Mouse (Mus musculus) limb, embryonic 10.5 days (tissue): ENCODE results near the gene Lmtk3. TPM values are rescaled to one million over a fixed set of nuclear protein-coding genes. Genes with fewer than 3 reads are reported as not detected.

Experiments
- DNase-seq: peaks from one replicate; pipeline ENCODE4 v3.0.0-alpha.2; 2017; ENCODE audit warnings: low spot score
- H3K27ac ChIP-seq: fragments of 300-500 bp; sonication (generic); 2 replicates; pipeline ENCODE4 v1.5.1; 2016; ENCODE audit warnings: mild to moderate bottlenecking
- H3K27me3 ChIP-seq: fragments of 300-500 bp; sonication (generic); 2 replicates; pipeline ENCODE4 v1.6.1; 2016; ENCODE audit warnings: low read depth, mild to moderate bottlenecking; ENCODE audit not compliant: poor library complexity, severe bottlenecking
- H3K36me3 ChIP-seq: fragments of 300-500 bp; sonication (generic); 2 replicates; pipeline ENCODE4 v1.6.1; 2016; ENCODE audit warnings: mild to moderate bottlenecking, moderate library complexity
- H3K4me1 ChIP-seq: fragments of 300-500 bp; sonication (generic); 2 replicates; pipeline ENCODE4 v1.6.1; 2016
- H3K4me3 ChIP-seq: fragments of 300-500 bp; sonication (generic); 2 replicates; pipeline ENCODE4 v1.5.1; 2016; ENCODE audit warnings: mild to moderate bottlenecking, moderate library complexity
- H3K9me3 ChIP-seq: fragments of 300-500 bp; sonication (generic); replicated peaks from 2 replicates; pipeline ENCODE4 v1.6.1; 2016; ENCODE audit warnings: mild to moderate bottlenecking
- WGBS: fragments of 180-500 bp; shearing (Covaris S2); methylation state at CpG from one replicate; pipeline ENCODE4 v1.1.7; 2016; 5-methylcytosine and 5-hydroxymethylcytosine counted together
- polyA plus RNA-seq: library from polyadenylated mRNA; unstranded; fragments of >200 nt; fragmentation: Nextera tagmentation; extraction: Ambion mirVana; gene quantifications from 2 replicates; pipeline ENCODE4 v1.2.1, GENCODE M21; 2016

Gene Lmtk3
- polyA plus RNA-seq: 2.2 and 3.2 TPM in 2 replicates

DNA sequence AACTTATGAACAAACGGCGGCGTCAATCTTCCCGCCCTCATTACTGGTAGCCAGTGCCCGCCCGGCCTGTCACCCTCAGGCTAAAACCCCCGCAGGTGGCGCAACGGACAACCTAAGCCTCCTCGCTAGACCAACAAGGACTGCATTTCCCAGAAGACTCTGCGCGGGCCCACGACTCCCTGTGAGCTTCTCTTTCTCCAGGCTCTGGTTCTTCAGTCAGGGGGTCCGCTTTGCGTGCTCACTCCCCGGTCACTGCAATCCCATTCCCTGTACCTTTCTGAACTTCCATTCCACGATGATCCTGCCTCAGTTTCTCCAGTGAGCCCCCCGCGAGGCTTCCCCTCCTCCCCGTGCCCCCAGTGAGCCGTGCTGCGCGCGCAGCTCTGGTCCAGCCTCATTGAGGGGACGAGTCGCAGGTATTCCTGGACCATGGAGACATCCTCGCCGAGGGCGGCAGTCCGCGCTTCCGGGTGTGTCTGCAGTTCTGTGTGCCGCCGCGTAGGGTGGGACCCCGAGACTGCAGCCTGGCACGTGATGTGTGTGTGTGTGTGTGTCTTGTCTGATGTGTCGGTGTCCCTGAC, at the start of gene Lmtk3:
TSS of gene Lmtk3 (plus strand) at position 228 of the 581 bp plus-strand sequence.
- Histone ChIP-seq H3K4me3 (peak within 1 kb of the TSS; percentile 95), H3K27me3 (peaks cover 37% of the 10 kb centered on the region), H3K9me3 (no peaks in the 10 kb centered on the region), H3K4me1 (peaks cover 55% of the 10 kb centered on the region), H3K27ac (peak within 1 kb of the TSS; percentile 91), H3K36me3 (peaks cover 15% of the 10 kb centered on the region)
- DNase-seq: peak; percentile 85
- WGBS: 1% methylated on average over 38 of the region's 38 CpGs

DNA sequence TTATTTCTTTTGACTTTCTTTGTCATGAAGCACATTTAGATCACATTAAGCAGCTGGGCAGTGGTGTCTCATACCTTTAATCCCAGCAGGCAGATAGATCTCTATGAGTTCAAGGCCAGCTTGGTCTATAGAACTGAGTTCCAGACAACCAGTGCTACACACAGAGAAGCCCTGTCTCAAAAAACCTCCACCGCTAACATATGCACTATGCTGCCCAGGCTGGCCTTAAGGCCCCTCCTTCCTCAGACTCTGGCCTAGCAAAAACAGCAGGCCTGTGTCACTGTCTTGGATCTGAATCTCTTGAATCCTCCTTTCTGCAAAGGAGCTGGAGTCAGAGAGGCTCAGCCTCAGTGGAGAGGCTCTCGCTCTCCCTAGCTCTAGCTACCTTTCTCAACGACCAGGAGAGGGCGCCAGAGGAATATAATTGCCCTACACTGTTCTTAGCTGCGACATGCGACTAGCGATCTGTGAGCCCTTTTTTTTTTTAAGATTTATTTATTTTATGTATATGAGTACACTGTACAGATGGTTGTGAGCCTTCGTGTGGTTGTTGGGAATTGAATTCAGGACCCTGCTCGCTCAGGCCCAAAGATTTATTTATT, 44.3 kb upstream of the Lmtk3 start:
- WGBS: 7% methylated on average over 9 of the region's 9 CpGs
- Histone ChIP-seq H3K9me3 (no peaks in the 10 kb centered on the region), H3K27ac (no peak overlapping the region), H3K4me3 (no peak overlapping the region), H3K4me1 (peaks cover 11% of the 10 kb centered on the region), H3K36me3 (no peaks in the 10 kb centered on the region), H3K27me3 (peaks cover 9% of the 10 kb centered on the region; the same call in 1 of the 2 replicates)
- DNase-seq: peak; percentile 88

DNA sequence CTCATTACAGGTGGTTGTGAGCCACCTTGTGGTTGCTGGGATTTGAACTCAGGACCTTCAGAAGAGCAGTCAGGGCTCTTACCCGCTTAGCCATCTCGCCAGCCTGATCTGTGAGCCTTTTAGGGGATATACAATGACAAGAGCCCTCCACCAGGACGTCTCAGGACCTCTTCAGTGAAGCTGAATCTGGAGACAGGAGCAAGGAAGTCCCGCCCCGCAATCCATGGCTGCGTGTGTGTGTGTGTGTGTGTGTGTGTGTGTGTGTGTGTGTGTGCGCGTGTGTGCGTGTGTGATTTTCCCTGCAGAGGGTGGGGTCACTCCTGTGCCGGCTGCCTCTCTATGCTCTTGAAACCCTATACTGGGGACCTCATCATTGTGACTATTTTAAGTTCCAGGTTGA, 43.7 kb upstream of the Lmtk3 start:
- Histone ChIP-seq H3K4me1 (peaks cover 11% of the 10 kb centered on the region), H3K36me3 (no peaks in the 10 kb centered on the region), H3K4me3 (no peak overlapping the region), H3K27ac (no peak overlapping the region), H3K9me3 (no peaks in the 10 kb centered on the region), H3K27me3 (peaks cover 9% of the 10 kb centered on the region; the same call in 1 of the 2 replicates)
- no peak for DNase-seq
- WGBS: 75% methylated on average over 10 of the region's 10 CpGs

DNA sequence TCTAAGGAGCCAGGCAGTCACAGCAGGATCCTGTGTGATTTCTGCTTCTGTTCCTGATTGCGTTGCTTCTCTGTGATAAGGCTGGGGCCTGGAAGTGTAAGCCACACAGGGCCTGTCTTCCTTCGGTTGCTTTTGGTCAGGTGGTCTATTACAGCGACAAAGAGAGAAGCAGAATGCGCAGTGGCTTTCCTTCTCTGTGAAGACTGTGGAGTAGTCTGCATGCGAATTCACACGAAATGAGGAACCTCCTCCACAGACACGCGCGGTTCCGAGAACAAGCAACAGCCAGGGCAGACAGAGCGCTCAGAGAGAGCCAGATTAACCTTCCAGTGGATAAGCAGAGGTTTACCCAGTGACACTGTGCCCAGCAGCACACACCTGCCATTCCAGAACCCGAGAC, 42.2 kb upstream of the Lmtk3 start:
- WGBS: 87% methylated on average over 12 of the region's 12 CpGs
- H3K4me1 ChIP-seq: peaks cover 11% of the 10 kb centered on the region
- no peaks in the 10 kb centered on the region for H3K9me3 ChIP-seq
- H3K27me3 ChIP-seq: peaks cover 9% of the 10 kb centered on the region; the same call in 1 of the 2 replicates
- H3K4me3 ChIP-seq: no peak overlapping the region
- no peaks in the 10 kb centered on the region for H3K36me3 ChIP-seq
- peak overlapping the region; percentile 46; the same call in 1 of the 2 replicates for H3K27ac ChIP-seq
- DNase-seq: no peak

DNA sequence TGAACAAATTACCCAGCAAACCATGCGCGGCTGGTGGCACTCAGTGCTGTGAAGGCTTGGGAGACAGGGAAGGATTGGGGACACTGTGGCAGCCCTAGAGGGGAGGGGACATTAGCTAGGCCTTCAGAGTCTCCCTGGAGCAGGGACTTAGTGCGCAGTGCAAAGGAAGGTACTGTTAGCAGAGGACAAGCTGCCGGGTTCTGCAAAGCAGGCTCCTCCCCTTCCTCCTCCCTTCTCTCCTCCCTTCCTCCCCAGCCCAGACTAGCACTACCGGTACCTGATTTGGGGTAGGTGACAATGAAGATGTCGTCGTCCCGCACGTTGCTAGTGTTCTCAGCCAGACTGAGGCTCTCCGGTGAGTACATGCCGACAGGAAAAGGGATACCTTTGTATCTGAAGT, 41.8 kb upstream of the Lmtk3 start:
- Histone ChIP-seq H3K36me3 (no peaks in the 10 kb centered on the region), H3K4me3 (peak overlapping the region; percentile 35)

DNA sequence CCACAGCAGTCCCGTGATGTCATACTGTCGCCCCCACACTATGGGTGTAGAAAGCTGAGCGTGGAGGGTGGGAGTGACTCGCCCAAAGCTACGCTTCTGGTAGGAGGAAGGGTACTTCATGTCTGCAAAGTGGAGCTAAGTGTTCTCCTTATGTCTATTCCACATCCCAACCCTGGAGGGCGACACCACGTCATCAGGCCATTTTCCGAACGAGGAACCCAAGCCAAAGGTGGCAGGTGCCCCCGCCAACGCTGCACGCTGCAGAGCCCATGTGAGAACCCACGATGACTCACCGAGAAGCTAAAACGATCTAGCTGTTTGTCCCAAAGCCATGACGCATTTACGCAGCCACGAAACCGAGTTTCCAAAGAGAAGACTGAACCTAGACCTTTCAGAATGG, 41.2 kb upstream of the Lmtk3 start:
- Histone ChIP-seq H3K4me1 (peaks cover 11% of the 10 kb centered on the region), H3K27ac (no peak overlapping the region), H3K36me3 (no peaks in the 10 kb centered on the region), H3K4me3 (peak overlapping the region; percentile 35), H3K9me3 (no peaks in the 10 kb centered on the region), H3K27me3 (peaks cover 9% of the 10 kb centered on the region; the same call in 1 of the 2 replicates)
- WGBS: 38% methylated on average over 19 of the region's 19 CpGs
- no peak for DNase-seq

More for the DNA sequence above, 41.8 kb upstream of the Lmtk3 start:
- 29% methylated on average over 11 of the region's 11 CpGs for WGBS
- Histone ChIP-seq H3K27me3 (peaks cover 9% of the 10 kb centered on the region; the same call in 1 of the 2 replicates), H3K27ac (peak overlapping the region; percentile 46; the same call in 1 of the 2 replicates), H3K9me3 (no peaks in the 10 kb centered on the region), H3K4me1 (peaks cover 11% of the 10 kb centered on the region)
- no peak for DNase-seq

DNA sequence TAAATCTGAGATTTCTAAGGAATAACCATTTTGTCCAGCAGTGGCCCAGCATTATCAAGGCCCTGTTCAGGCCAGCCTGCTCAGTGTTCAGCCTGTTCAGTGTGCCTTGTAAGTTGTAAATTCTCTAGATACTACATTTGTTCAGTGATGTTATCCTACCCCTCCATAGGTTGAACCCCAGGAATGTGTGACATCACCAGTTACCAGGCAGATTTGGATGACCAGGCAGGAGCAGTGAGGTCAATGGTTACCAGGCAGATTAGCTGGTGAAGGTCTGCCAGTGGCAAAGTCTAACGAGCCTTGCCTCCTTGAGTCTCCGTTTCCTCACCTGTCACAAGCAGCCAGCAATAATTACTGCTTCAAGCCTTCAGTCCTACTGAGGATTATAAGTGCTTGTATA, 39.2 kb upstream of the Lmtk3 start:
- H3K4me1 ChIP-seq: peaks cover 13% of the 10 kb centered on the region
- H3K27me3 ChIP-seq: peaks cover 9% of the 10 kb centered on the region; the same call in 1 of the 2 replicates
- H3K9me3 ChIP-seq: no peaks in the 10 kb centered on the region
- H3K4me3 ChIP-seq: no peak overlapping the region
- no peak overlapping the region for H3K27ac ChIP-seq
- H3K36me3 ChIP-seq: no peaks in the 10 kb centered on the region
- 35% methylated on average over 2 of the region's 2 CpGs for WGBS
- peak; percentile 65 for DNase-seq

DNA sequence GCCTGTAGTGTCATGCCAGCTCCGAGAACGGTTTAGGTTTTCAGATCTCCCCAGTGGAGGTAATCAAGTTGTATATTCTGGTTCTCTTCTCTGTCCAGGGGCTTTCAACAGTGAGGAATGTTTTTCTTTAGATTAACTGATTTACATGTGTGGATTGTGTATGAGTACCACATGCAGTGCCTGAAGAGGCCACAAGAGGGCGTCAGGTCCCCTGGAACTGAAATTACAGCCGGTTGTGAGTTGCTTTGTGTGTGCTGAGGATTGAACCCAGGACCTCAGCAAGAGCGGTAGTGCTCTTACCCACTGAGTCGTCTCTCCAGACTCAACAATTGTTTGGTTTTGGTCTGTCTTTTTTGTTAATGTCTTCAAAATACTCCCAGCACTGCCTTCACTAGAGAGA, 37.0 kb upstream of the Lmtk3 start:
- DNase-seq: no peak
- Histone ChIP-seq H3K4me3 (no peak overlapping the region), H3K36me3 (no peaks in the 10 kb centered on the region), H3K9me3 (no peaks in the 10 kb centered on the region), H3K27ac (no peak overlapping the region), H3K4me1 (peaks cover 18% of the 10 kb centered on the region), H3K27me3 (peaks cover 7% of the 10 kb centered on the region; the same call in 1 of the 2 replicates)
- WGBS: 67% methylated on average over 6 of the region's 6 CpGs

DNA sequence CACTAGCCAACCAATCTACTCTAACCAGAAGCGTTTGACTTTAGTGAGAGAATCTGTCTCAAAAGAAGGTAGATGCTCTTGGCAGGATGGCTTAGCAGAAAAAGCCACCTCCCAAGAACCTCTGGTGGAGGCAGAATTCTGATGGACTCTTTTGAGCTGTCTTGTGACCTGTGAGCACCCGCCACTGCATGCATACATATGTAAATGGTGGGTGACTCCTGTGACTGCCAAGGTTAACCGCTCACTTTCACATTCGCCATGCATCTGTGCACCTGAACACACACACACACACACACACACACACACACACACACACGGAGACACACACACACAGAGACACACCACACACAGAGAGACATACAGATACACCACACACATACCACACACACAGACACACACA, 36.1 kb upstream of the Lmtk3 start:
- Histone ChIP-seq H3K36me3 (no peaks in the 10 kb centered on the region), H3K4me1 (peaks cover 9% of the 10 kb centered on the region), H3K4me3 (no peak overlapping the region), H3K27ac (no peak overlapping the region), H3K27me3 (no peaks in the 10 kb centered on the region), H3K9me3 (no peaks in the 10 kb centered on the region)
- DNase-seq: no peak
- WGBS: 87% methylated on average over 5 of the region's 5 CpGs

DNA sequence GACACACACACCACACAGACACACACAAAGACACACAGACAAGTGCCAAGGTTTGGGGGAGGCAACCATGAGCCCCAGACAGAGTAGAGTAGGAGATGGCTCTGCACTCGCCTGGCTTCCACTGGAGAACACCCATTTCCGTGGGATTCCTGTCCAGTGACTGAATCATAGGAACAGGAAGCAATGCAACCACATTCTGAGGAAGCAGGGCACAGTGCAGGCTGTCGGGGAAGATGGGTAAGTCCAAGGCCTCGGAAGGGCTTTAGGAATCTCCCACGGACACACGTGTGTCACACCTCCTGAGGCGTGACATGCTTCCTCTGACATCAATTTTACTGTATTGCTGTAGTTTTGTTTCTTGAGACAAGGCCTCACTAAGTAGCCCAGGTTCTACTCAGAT, 35.4 kb upstream of the Lmtk3 start:
- no peak for DNase-seq
- Histone ChIP-seq H3K27ac (no peak overlapping the region), H3K9me3 (no peaks in the 10 kb centered on the region), H3K4me1 (peaks cover 9% of the 10 kb centered on the region), H3K36me3 (no peaks in the 10 kb centered on the region), H3K4me3 (no peak overlapping the region), H3K27me3 (no peaks in the 10 kb centered on the region)
- 88% methylated on average over 7 of the region's 7 CpGs for whole genome bisulfite sequencing

DNA sequence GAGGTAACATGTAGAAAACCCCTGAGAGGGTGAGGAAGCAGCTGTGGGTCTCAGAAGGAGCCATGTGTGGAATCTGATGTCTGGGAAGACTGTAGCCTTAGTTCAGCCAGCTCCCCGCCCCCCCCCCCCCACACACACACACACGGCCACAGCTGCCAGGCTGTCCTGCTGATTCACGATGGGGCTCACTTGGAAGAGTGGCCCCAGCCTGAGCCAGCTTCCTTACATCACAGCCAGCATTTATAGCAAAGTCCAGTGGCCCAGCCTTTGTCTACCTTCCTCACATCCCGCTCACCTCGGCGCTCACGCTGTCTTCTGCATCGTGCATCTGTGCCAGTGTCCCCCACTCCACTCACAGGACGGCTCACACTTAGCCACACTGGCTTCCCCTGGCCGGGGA, 34.1 kb upstream of the Lmtk3 start:
- Histone ChIP-seq H3K36me3 (no peaks in the 10 kb centered on the region), H3K9me3 (no peaks in the 10 kb centered on the region), H3K27me3 (no peaks in the 10 kb centered on the region), H3K27ac (peak overlapping the region; percentile 70), H3K4me1 (peaks cover 9% of the 10 kb centered on the region), H3K4me3 (no peak overlapping the region)
- WGBS: 54% methylated on average over 10 of the region's 10 CpGs
- no peak for DNase-seq

DNA sequence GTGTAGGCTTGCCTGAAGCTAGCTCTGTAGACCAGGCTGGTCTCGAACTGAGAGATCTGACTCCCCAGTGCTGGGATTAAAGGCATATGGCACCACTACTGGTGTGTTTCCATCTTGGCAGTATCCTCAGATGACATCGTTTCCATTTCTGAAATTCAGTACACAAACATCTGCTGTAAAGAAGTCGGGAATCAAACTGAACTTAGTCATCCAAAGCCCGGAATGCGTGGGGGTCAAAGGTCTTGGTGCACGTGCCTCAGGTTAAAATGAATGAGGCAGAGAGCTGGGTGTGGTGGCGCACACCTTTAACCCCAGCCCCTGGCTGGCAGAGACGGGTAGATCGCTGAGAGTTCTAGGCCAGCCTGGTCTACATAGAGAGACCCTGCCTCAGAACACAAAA, 33.4 kb upstream of the Lmtk3 start:
- Histone ChIP-seq H3K27ac (no peak overlapping the region), H3K4me3 (no peak overlapping the region), H3K9me3 (no peaks in the 10 kb centered on the region), H3K27me3 (no peaks in the 10 kb centered on the region), H3K4me1 (peaks cover 9% of the 10 kb centered on the region), H3K36me3 (no peaks in the 10 kb centered on the region)
- WGBS: 76% methylated on average over 9 of the region's 9 CpGs
- DNase-seq: no peak

DNA sequence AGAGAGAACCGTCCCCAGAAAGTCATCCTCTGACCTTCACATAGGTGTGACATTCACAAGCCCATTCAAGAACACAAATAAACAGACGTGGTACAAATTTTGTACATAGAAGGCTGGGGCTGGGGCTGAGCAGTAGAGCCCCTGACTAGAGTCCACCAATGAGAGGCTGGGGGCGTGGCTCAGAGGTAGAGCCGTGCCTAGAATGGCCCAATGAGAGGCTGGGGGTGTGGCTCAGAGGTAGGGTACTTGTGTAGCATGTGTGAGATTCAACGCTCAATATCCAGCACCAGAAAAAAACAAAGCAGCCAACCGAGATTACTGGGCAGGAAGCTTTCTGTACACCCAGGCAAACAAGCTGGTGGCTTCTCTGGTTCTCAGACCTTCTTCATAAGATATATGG, 27.8 kb upstream of the Lmtk3 start:
- H3K4me1 ChIP-seq: peaks cover 13% of the 10 kb centered on the region
- no peak overlapping the region for H3K27ac ChIP-seq
- H3K36me3 ChIP-seq: no peaks in the 10 kb centered on the region
- no peaks in the 10 kb centered on the region for H3K9me3 ChIP-seq
- no peak overlapping the region for H3K4me3 ChIP-seq
- H3K27me3 ChIP-seq: peaks cover 34% of the 10 kb centered on the region
- WGBS: 62% methylated on average over 6 of the region's 6 CpGs
- DNase-seq: no peak
